Mouse (Mus musculus) cerebellum, postnatal 14 days (tissue): ENCODE results near the gene Gfra1.

ENCODE experiments used
- DNase-seq, 2 experiments: peaks; one replicate each; pipeline ENCODE4 v3.0.0; 2021; ENCODE audit warnings: mixed read lengths in 2 of 2

The Gfra1 gene

GRCm38 (mm10) chr19:58315681-58316080 is 140.0 kb downstream of the Gfra1 start:
- DNase-seq, result no peak

GRCm38 (mm10) chr19:58314631-58315030 is 141.1 kb downstream of the Gfra1 start:
- DNase-seq, result no peak

- DNase-seq, result peak in 1 of 2 experiments; percentile 31
These were observed 141.9 kb downstream of the Gfra1 start for GRCm38 (mm10) chr19:58313785-58314184.

- DNase-seq, result no peak
These were observed 143.2 kb downstream of the Gfra1 start for GRCm38 (mm10) chr19:58312492-58312891.

- DNase-seq, result no peak
These were observed 145.1 kb downstream of the Gfra1 start for GRCm38 (mm10) chr19:58310334-58311315.

- no peak for DNase-seq
These were observed 146.0 kb downstream of the Gfra1 start for GRCm38 (mm10) chr19:58309620-58310275.

- DNase-seq, result no peak
These were observed 154.6 kb downstream of the Gfra1 start for GRCm38 (mm10) chr19:58301105-58301504.

- no peak for DNase-seq
These were observed 157.8 kb downstream of the Gfra1 start for GRCm38 (mm10) chr19:58297926-58298325.

GRCm38 (mm10) chr19:58296842-58297190 is 158.9 kb downstream of the Gfra1 start:
- DNase-seq, result no peak

- DNase-seq, result peak; percentile 93 to 95
These were observed 159.5 kb downstream of the Gfra1 start for GRCm38 (mm10) chr19:58295986-58296841.

GRCm38 (mm10) chr19:58288145-58288544 is 167.6 kb downstream of the Gfra1 start:
- no peak for DNase-seq

- DNase-seq, result no peak
These were observed 180.4 kb downstream of the Gfra1 start for GRCm38 (mm10) chr19:58275281-58275680.

GRCm38 (mm10) chr19:58271815-58272214 is 183.9 kb downstream of the Gfra1 start:
- peak; percentile 61 to 64 for DNase-seq

GRCm38 (mm10) chr19:58270778-58271177 is 184.9 kb downstream of the Gfra1 start:
- no peak for DNase-seq

GRCm38 (mm10) chr19:58268476-58268875 is 187.2 kb downstream of the Gfra1 start:
- peak; percentile 31 to 40 for DNase-seq

GRCm38 (mm10) chr19:58266600-58266999 is 189.1 kb downstream of the Gfra1 start:
- no peak for DNase-seq

GRCm38 (mm10) chr19:58260934-58261333 is 194.8 kb downstream of the Gfra1 start:
- DNase-seq, result no peak

- no peak for DNase-seq
These were observed 196.5 kb downstream of the Gfra1 start for GRCm38 (mm10) chr19:58259250-58259649.

- peak; percentile 10 to 35 for DNase-seq
These were observed 199.2 kb downstream of the Gfra1 start for GRCm38 (mm10) chr19:58256485-58256884.

- peak; percentile 29 to 33 for DNase-seq
These were observed 200.3 kb downstream of the Gfra1 start for GRCm38 (mm10) chr19:58255394-58255793.

GRCm38 (mm10) chr19:58254172-58254571 is 201.5 kb downstream of the Gfra1 start:
- no peak for DNase-seq

- no peak for DNase-seq
These were observed 204.0 kb downstream of the Gfra1 start for GRCm38 (mm10) chr19:58251698-58252097.

GRCm38 (mm10) chr19:58251095-58251494 is 204.6 kb downstream of the Gfra1 start:
- no peak for DNase-seq
